Mouse (Mus musculus) heart, adult 11 months (tissue): Measurements from ENCODE around the gene Odf3l2.
A peak's percentile ranks its signal among the peaks of the same experiment; 100 is the strongest.

Experiments used
- DNase-seq: peaks from one replicate; pipeline ENCODE4 v3.0.0; 2022

The Odf3l2 gene

GRCm38 (mm10) chr10:79670071-79670888 is 24.7 kb upstream of the Odf3l2 start:
- DNase-seq, result no peak

GRCm38 (mm10) chr10:79669576-79670057 is 24.1 kb upstream of the Odf3l2 start:
- peak; percentile 98 for DNase-seq

GRCm38 (mm10) chr10:79668771-79669575 is 23.4 kb upstream of the Odf3l2 start, which contains the start of gene Tpgs1:
Gene Tpgs1 (plus strand): TSS chr10:79669369.
- DNase-seq, result peak; percentile 99

GRCm38 (mm10) chr10:79668076-79668475 is 22.5 kb upstream of the Odf3l2 start:
- DNase-seq, result no peak

GRCm38 (mm10) chr10:79666493-79666892 is 21.0 kb upstream of the Odf3l2 start:
- DNase-seq, result no peak

- DNase-seq, result peak; percentile 91
Measured at GRCm38 (mm10) chr10:79665051-79665450, 19.5 kb upstream of the Odf3l2 start.

GRCm38 (mm10) chr10:79664131-79664665 is 18.7 kb upstream of the Odf3l2 start, which contains the start of gene Madcam1:
Gene Madcam1 (plus strand): TSS chr10:79664559.
- DNase-seq, result peak; percentile 93

GRCm38 (mm10) chr10:79661861-79662260 is 16.3 kb upstream of the Odf3l2 start:
- DNase-seq, result peak; percentile 85

GRCm38 (mm10) chr10:79660298-79660697 is 14.8 kb upstream of the Odf3l2 start:
- no peak for DNase-seq

GRCm38 (mm10) chr10:79658829-79659228 is 13.3 kb upstream of the Odf3l2 start:
- DNase-seq, result no peak

GRCm38 (mm10) chr10:79654946-79655395 is 9.4 kb upstream of the Odf3l2 start:
- DNase-seq, result no peak

GRCm38 (mm10) chr10:79652789-79653188 is 7.3 kb upstream of the Odf3l2 start:
- DNase-seq, result peak; percentile 94

- peak; percentile 93 for DNase-seq
Measured at GRCm38 (mm10) chr10:79649070-79649751, 3.7 kb upstream of the Odf3l2 start.

GRCm38 (mm10) chr10:79638486-79639204 is 6.9 kb downstream of the Odf3l2 start:
- DNase-seq, result peak; percentile 93

- peak; percentile 95 for DNase-seq
Measured at GRCm38 (mm10) chr10:79637128-79638110, 8.1 kb downstream of the Odf3l2 start, which contains the start of gene Shc2. Gene Shc2 (minus strand): TSS chr10:79637918.

- DNase-seq, result no peak
Measured at GRCm38 (mm10) chr10:79636287-79636686, 9.3 kb downstream of the Odf3l2 start.

- DNase-seq, result no peak
Measured at GRCm38 (mm10) chr10:79633006-79633777, 12.3 kb downstream of the Odf3l2 start.

- no peak for DNase-seq
Measured at GRCm38 (mm10) chr10:79631432-79631831, 14.1 kb downstream of the Odf3l2 start.

- DNase-seq, result no peak
Measured at GRCm38 (mm10) chr10:79628377-79628776, 17.2 kb downstream of the Odf3l2 start.

- DNase-seq, result no peak
Measured at GRCm38 (mm10) chr10:79626156-79626555, 19.4 kb downstream of the Odf3l2 start.
